Mouse (Mus musculus): ENCODE data around the gene Sncg. TPM values are rescaled to one million over a fixed set of nuclear protein-coding genes. Genes with fewer than 3 reads are reported as not detected.

Gene Sncg
- polyA plus RNA-seq, 1 experiment from 2014 or later, result 2.2 TPM

GRCm38 (mm10) chr14:34351660-34352059, 22.9 kb downstream of the Sncg start:
- WGBS, result 75% methylated on average over 3 of the region's 3 CpGs
- Histone ChIP-seq H3K4me1 (peaks cover 13% of the 10 kb centered on the region), H3K27me3 (ENCODE audit: poor library complexity, severe bottlenecking) (no peaks in the 10 kb centered on the region), H3K4me3 (no peak overlapping the region), H3K27ac (no peak overlapping the region), H3K36me3 (replicated peaks) (no peaks in the 10 kb centered on the region), H3K9me3 (no peaks in the 10 kb centered on the region)
- no peak for DNase-seq (ENCODE audit: extremely low spot score, low spot score)

GRCm38 (mm10) chr14:34349007-34349406, 25.6 kb downstream of the Sncg start:
- H3K27ac ChIP-seq, result no peak overlapping the region
- no peak for DNase-seq (ENCODE audit: extremely low spot score, low spot score)
- H3K4me1 ChIP-seq, result peaks cover 12% of the 10 kb centered on the region
- H3K4me3 ChIP-seq, result no peak overlapping the region
- no peaks in the 10 kb centered on the region for H3K27me3 ChIP-seq (ENCODE audit: poor library complexity, severe bottlenecking)
- no peaks in the 10 kb centered on the region for H3K9me3 ChIP-seq
- WGBS, result 90% methylated on average over 8 of the region's 8 CpGs
- peaks cover 9% of the 10 kb centered on the region for H3K36me3 ChIP-seq (replicated peaks)

DNA sequence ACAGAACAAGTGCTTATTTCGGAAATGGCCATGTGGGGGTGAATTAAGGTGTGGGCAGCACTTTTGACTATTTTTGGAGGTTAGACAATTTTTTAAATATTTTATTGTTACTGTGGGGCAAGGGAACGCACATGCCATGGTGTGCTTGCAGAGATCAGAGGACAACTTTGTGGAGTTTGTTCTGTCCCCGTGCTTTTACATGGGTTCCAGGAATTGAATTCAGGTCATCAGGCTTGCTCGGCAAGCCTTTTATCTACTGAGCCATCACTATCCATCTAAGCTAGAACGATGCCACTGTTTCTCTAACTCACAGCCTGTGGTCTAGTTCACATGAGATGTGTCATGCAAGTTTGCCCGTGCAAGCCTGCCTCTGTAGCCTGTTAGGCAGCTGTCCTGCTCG, 26.3 kb downstream of the Sncg start:
- Histone ChIP-seq H3K9me3 (no peaks in the 10 kb centered on the region), H3K27ac (no peak overlapping the region), H3K4me3 (no peak overlapping the region), H3K27me3 (ENCODE audit: poor library complexity, severe bottlenecking) (no peaks in the 10 kb centered on the region), H3K36me3 (replicated peaks) (peaks cover 14% of the 10 kb centered on the region), H3K4me1 (peaks cover 12% of the 10 kb centered on the region)
- WGBS, result 88% methylated on average over 7 of the region's 7 CpGs
- DNase-seq (ENCODE audit: extremely low spot score, low spot score), result no peak

- H3K9me3 ChIP-seq, result no peaks in the 10 kb centered on the region
- 93% methylated on average over 5 of the region's 5 CpGs for WGBS
- peaks cover 10% of the 10 kb centered on the region for H3K4me1 ChIP-seq
- H3K4me3 ChIP-seq, result no peak overlapping the region
- H3K27ac ChIP-seq, result no peak overlapping the region
- H3K27me3 ChIP-seq (ENCODE audit: poor library complexity, severe bottlenecking), result no peaks in the 10 kb centered on the region
- DNase-seq (ENCODE audit: extremely low spot score, low spot score), result no peak
- peaks cover 27% of the 10 kb centered on the region for H3K36me3 ChIP-seq (replicated peaks)
These were observed 27.5 kb downstream of the Sncg start for GRCm38 (mm10) chr14:34347084-34347483.

GRCm38 (mm10) chr14:34345771-34346566, 28.6 kb downstream of the Sncg start:
- peak overlapping the region; percentile 40; the same call in 1 of the 2 replicates for H3K27ac ChIP-seq
- no peaks in the 10 kb centered on the region for H3K9me3 ChIP-seq
- H3K4me1 ChIP-seq, result 0 out of 2 replicates have a peak, but pooled peaks cover 5% of the 10 kb centered on the region
- H3K36me3 ChIP-seq (replicated peaks), result peaks cover 38% of the 10 kb centered on the region
- H3K4me3 ChIP-seq, result no peak overlapping the region
- WGBS, result 64% methylated on average over 12 of the region's 12 CpGs
- no peaks in the 10 kb centered on the region for H3K27me3 ChIP-seq (ENCODE audit: poor library complexity, severe bottlenecking)
- DNase-seq (ENCODE audit: extremely low spot score, low spot score), result no peak

- 90% methylated on average over 5 of the region's 5 CpGs for WGBS
These were observed 30.2 kb downstream of the Sncg start for GRCm38 (mm10) chr14:34344361-34344760.

GRCm38 (mm10) chr14:34343078-34343477, 31.5 kb downstream of the Sncg start:
- Histone ChIP-seq H3K36me3 (replicated peaks) (peaks cover 63% of the 10 kb centered on the region), H3K27ac (no peak overlapping the region), H3K4me3 (no peak overlapping the region), H3K27me3 (ENCODE audit: poor library complexity, severe bottlenecking) (no peaks in the 10 kb centered on the region), H3K4me1 (0 out of 2 replicates have a peak, but pooled peaks cover 5% of the 10 kb centered on the region), H3K9me3 (no peaks in the 10 kb centered on the region)
- DNase-seq (ENCODE audit: extremely low spot score, low spot score), result no peak
- 93% methylated on average over 4 of the region's 4 CpGs for WGBS

More at GRCm38 (mm10) chr14:34344361-34344760, 30.2 kb downstream of the Sncg start:
- Histone ChIP-seq H3K4me1 (0 out of 2 replicates have a peak, but pooled peaks cover 5% of the 10 kb centered on the region), H3K36me3 (replicated peaks) (peaks cover 52% of the 10 kb centered on the region), H3K27me3 (ENCODE audit: poor library complexity, severe bottlenecking) (no peaks in the 10 kb centered on the region), H3K27ac (no peak overlapping the region), H3K9me3 (no peaks in the 10 kb centered on the region), H3K4me3 (no peak overlapping the region)
- DNase-seq (ENCODE audit: extremely low spot score, low spot score), result no peak

GRCm38 (mm10) chr14:34341993-34342392, 32.6 kb downstream of the Sncg start:
- DNase-seq (ENCODE audit: extremely low spot score, low spot score), result no peak
- Histone ChIP-seq H3K9me3 (no peaks in the 10 kb centered on the region), H3K27me3 (ENCODE audit: poor library complexity, severe bottlenecking) (no peaks in the 10 kb centered on the region), H3K27ac (no peak overlapping the region), H3K36me3 (replicated peaks) (peaks cover 74% of the 10 kb centered on the region), H3K4me3 (no peak overlapping the region), H3K4me1 (0 out of 2 replicates have a peak, but pooled peaks cover 5% of the 10 kb centered on the region)
- 91% methylated on average over 4 of the region's 4 CpGs for WGBS

- 65% methylated on average over 1 of the region's 1 CpGs for WGBS
- Histone ChIP-seq H3K4me1 (no peaks in the 10 kb centered on the region), H3K36me3 (replicated peaks) (peaks cover 95% of the 10 kb centered on the region), H3K9me3 (no peaks in the 10 kb centered on the region), H3K27me3 (ENCODE audit: poor library complexity, severe bottlenecking) (no peaks in the 10 kb centered on the region), H3K27ac (no peak overlapping the region), H3K4me3 (no peak overlapping the region)
- no peak for DNase-seq (ENCODE audit: extremely low spot score, low spot score)
These were observed 35.1 kb downstream of the Sncg start for GRCm38 (mm10) chr14:34339446-34339845.

DNA sequence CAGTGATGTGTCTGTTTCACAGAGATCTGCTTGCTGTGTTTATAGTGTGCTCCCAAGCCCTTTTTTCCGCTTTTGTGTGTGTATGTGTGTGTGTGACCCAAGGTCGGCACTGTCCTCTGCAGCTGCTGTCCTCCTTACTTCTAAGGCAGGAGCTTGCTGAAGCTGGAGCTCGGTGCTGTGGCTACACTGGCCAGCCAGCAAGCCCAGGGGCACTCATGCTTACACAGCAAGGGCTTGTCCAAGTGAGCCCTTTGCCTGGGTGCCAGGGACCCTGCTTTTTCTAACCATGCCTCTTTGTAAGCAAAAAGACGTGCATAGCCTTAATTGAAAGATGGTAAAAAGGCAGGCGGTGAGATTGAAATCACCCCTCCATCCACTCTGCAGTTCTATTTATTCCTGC, 42.1 kb downstream of the Sncg start:
- no peak for DNase-seq (ENCODE audit: extremely low spot score, low spot score)
- H3K4me3 ChIP-seq, result no peak overlapping the region
- no peaks in the 10 kb centered on the region for H3K4me1 ChIP-seq
- H3K9me3 ChIP-seq, result no peaks in the 10 kb centered on the region
- H3K36me3 ChIP-seq (replicated peaks), result peaks cover 92% of the 10 kb centered on the region
- WGBS, result 91% methylated on average over 5 of the region's 5 CpGs
- no peaks in the 10 kb centered on the region for H3K27me3 ChIP-seq (ENCODE audit: poor library complexity, severe bottlenecking)
- H3K27ac ChIP-seq, result no peak overlapping the region

DNA sequence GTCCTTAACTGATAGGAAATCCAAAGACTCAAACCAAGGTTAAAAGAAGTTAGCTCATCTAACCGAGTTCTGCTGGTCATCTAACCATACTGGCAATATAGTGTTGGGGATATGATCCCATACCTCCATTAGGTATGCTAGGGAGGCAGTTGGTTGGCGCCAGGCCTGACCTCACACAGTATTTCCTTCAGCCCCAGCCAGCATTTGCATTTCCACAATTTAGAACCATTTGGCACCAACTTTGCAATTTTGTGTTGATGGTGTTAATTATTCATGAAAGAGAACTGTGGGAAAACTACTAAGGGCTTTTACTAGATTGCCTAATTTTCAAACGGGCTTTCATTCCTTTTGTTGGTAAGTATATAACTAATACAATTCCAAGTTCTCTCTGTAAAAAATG, 42.7 kb downstream of the Sncg start:
- H3K4me3 ChIP-seq, result no peak overlapping the region
- H3K36me3 ChIP-seq (replicated peaks), result peaks cover 92% of the 10 kb centered on the region
- no peak for DNase-seq (ENCODE audit: extremely low spot score, low spot score)
- no peaks in the 10 kb centered on the region for H3K9me3 ChIP-seq
- H3K27ac ChIP-seq, result no peak overlapping the region
- H3K4me1 ChIP-seq, result no peaks in the 10 kb centered on the region
- no peaks in the 10 kb centered on the region for H3K27me3 ChIP-seq (ENCODE audit: poor library complexity, severe bottlenecking)
- 94% methylated on average over 3 of the region's 3 CpGs for WGBS

DNA sequence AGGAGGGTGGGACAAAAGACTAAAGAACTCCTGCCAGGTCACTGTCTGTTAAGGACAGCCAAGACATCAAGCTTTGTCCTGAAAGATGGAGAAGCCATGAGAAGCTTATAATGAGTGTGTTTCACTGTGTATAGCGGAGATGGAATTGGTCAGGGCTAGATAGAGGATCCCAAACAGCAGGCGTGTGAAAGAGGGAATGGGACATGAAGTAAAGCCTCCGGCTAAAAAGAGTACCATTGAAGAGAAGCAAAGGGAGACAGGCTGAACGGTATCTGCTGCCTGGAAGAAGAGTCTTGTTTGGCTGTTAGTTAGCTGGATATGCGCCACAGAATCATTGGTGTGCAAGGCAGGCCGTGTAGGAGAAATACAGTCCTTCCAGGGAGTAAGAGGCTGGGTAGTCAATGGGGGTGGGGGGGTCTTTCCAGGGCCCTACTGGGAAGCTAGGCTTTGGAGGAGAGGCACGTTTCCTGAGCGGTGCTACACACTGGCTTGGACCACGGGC, 43.9 kb downstream of the Sncg start:
- no peak for DNase-seq (ENCODE audit: extremely low spot score, low spot score)
- no peak overlapping the region for H3K4me3 ChIP-seq
- H3K9me3 ChIP-seq, result no peaks in the 10 kb centered on the region
- no peaks in the 10 kb centered on the region for H3K4me1 ChIP-seq
- no peak overlapping the region for H3K27ac ChIP-seq
- no peaks in the 10 kb centered on the region for H3K27me3 ChIP-seq (ENCODE audit: poor library complexity, severe bottlenecking)
- H3K36me3 ChIP-seq (replicated peaks), result peaks cover 92% of the 10 kb centered on the region
- 92% methylated on average over 9 of the region's 9 CpGs for WGBS

DNA sequence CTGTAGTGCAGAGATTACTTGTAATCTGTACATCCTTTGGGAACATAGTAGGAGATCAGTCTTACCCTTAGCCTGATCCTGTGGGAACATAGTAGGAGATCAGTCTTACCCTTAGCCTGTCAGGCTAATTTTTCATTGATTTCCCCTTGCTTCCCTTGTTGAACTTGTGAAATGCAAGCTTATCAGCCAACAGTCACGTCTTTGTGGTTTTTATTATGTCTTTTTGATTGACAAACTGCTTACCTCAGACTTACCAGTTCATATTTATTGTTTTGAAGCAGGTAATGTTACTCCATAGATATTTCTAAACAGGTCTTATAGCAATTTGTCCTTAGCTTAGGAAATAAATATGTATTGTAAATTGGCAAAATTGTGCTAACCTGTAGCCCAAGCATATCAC, 47.0 kb downstream of the Sncg start:
- no peaks in the 10 kb centered on the region for H3K4me1 ChIP-seq
- H3K36me3 ChIP-seq (replicated peaks), result peaks cover 92% of the 10 kb centered on the region
- WGBS, result 91% methylated on average over 1 of the region's 1 CpGs
- no peaks in the 10 kb centered on the region for H3K9me3 ChIP-seq
- DNase-seq (ENCODE audit: extremely low spot score, low spot score), result no peak
- H3K27me3 ChIP-seq (ENCODE audit: poor library complexity, severe bottlenecking), result no peaks in the 10 kb centered on the region
- no peak overlapping the region for H3K4me3 ChIP-seq
- no peak overlapping the region for H3K27ac ChIP-seq

Measured in forebrain, embryonic 10.5 days (tissue).